Mouse (Mus musculus) spleen, adult 18-20 months (tissue): ENCODE measurements around the gene AC192777.2.
"Not testable (repeated sequence)": the region's sequence is repeated elsewhere in the genome, so short reads cannot be mapped to it uniquely, and the experiment has no call there.

Experiments
- DNase-seq, 2 experiments: peaks; one replicate each; pipeline ENCODE4 v3.0.0; 2022; ENCODE audit warnings: mixed read lengths in 2 of 2

The AC192777.2 gene

GRCm38 (mm10) chr17:40095150-40095549 lies at the start of gene AC192777.2:
AC192777.2 (plus strand) TSS chr17:40095450.
- DNase-seq = not testable (repeated sequence)

DNA sequence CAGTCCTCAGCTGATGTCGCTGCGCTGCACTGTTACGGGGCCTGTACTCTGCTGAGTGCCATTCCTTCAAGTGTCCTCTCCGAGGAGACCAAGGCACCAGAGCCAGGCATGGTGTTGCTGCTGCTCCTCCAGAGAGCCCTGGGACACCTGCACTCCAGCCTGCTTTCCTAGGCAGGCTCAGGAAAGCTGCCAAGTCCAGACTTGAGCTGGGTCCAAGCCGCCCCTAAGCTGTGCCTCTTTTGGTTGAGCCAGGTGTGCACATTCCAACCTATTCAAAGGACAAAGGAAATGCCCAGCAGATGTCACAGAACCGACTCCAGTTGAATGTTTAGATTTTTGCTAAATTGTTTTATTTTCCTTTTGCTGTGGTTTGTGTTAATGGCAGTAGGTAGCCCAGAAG lies 20.9 kb downstream of the AC192777.2 start:
- not testable (repeated sequence) for DNase-seq

DNA sequence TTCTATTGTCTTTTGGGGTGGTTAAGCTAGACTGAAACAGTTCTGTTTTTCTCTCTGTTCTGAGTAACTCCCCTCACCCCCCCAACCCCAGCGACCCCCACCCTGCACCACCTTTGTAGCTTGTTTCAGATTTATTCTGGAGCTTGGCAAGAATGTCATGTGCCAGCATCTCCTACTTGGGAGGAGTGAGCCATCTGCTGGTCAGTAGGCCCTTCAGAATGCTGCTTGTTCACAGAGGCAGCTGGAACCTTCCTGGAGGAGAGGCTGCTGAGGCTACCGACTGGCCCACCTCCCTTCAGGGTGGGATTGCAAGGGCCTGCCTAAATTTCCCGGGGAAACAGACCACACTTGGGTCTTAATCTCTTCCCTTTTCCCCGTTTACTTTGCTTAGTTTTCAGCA lies 21.6 kb downstream of the AC192777.2 start:
- not testable (repeated sequence) for DNase-seq
